Mouse (Mus musculus): ENCODE measurements around the gene Npm1. TPM values are rescaled to one million over a fixed set of nuclear protein-coding genes. Genes with fewer than 3 reads are reported as not detected.
A peak's percentile ranks its signal among the peaks of the same experiment; 100 is the strongest.

The Npm1 gene
- polyA plus RNA-seq, 1 experiment from 2014 or later: 428 TPM

DNA sequence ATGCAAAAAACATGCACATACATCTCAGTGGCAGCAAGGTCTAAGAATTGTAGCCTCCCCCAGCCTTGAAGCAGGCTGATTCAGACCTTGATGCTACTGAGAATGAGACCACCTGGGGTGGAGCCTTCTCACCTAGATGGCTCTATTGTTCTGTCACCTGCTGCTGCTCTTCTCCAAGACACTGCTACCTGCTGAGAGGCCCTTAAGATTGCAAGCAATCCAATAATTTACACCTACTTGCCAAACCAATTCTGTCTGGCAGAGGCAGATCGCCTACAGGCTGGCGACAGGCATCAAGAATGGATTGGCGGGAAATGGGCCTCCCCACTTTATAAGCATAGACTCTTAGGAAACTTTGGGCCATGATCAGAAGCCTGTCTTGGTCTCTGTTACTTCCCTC is 55.5 kb downstream of the Npm1 start:
- Histone ChIP-seq H3K36me3 (ENCODE audit: control insufficient read depth, insufficient read depth, low read length) (no peaks in the 10 kb centered on the region), H3K27ac (ENCODE audit: low read depth, low read length) (no peak overlapping the region), H3K4me2 (ENCODE audit: low read depth, low read length) (no peak overlapping the region), H3K4me3 (ENCODE audit: low read depth, low read length) (no peak overlapping the region), H3K4me1 (ENCODE audit: control insufficient read depth, insufficient read depth, low read length) (no peaks in the 10 kb centered on the region), H3K27me3 (ENCODE audit: control insufficient read depth, insufficient read depth, low read length) (no peaks in the 10 kb centered on the region), H3K9me3 (ENCODE audit: control insufficient read depth, low read length) (no peaks in the 10 kb centered on the region), H3K9ac (replicated peaks; ENCODE audit: low read depth, low read length) (no peak overlapping the region)
- 28% methylated on average over 3 of the region's 3 CpGs for WGBS
- no peak for ATAC-seq (ENCODE audit: low read depth)

DNA sequence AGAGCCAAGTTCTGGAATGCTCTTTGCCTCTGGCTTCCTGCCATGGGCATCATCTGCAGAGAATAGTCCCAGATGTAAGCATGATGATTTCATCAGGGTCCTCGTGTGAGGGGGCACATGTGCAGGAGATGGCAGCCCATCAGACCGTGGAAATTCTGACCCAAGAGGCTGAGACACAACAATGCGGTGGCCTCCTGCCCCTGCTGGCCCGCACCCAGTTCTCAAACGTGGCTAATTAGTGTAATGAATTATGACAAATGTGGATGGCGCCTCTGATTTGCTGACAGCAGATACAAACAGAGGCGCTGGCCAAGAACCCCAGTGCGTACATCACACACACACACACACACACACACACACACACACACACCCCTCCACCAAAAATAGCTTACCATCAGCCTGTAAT is 58.1 kb downstream of the Npm1 start:
- Histone ChIP-seq H3K4me2 (ENCODE audit: low read depth, low read length) (no peak overlapping the region), H3K27me3 (ENCODE audit: control insufficient read depth, insufficient read depth, low read length) (no peaks in the 10 kb centered on the region), H3K4me1 (ENCODE audit: control insufficient read depth, insufficient read depth, low read length) (no peaks in the 10 kb centered on the region), H3K9me3 (ENCODE audit: control insufficient read depth, low read length) (no peaks in the 10 kb centered on the region), H3K4me3 (ENCODE audit: low read depth, low read length) (no peak overlapping the region), H3K27ac (ENCODE audit: low read depth, low read length) (no peak overlapping the region), H3K9ac (replicated peaks; ENCODE audit: low read depth, low read length) (no peak overlapping the region), H3K36me3 (ENCODE audit: control insufficient read depth, insufficient read depth, low read length) (no peaks in the 10 kb centered on the region)
- ATAC-seq (ENCODE audit: low read depth): peak; percentile 80
- 42% methylated on average over 8 of the region's 8 CpGs for WGBS

DNA sequence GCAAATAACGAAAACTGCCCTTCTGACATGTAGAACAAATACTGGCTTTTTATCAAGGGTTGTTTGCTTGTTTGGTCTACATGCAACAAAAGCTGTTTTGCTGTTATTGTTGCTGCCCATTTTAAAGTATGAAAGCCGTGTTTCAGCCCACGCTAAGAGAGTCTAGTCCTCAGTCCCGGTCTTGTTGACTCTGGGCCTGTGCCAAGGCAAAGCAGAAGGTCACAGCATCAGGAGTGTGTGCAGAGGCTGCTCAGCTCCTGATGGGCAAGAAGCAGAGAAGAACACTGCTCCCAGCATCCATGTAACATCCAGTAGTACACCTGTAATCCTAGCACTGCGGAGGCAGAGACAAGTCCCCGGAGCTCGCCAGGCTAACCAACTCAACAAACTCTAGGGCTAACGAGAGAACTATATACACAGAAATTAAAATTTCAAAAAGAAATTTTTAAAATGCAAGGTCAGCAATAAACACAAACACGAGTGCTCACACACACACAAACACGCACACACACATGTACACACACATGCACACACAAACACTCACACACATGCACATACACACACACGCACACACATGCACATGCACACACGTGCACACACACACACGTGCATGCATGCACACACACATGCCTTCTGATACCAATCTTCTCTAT is 59.6 kb downstream of the Npm1 start:
- Histone ChIP-seq H3K9me3 (ENCODE audit: control insufficient read depth, low read length) (no peaks in the 10 kb centered on the region), H3K4me1 (ENCODE audit: control insufficient read depth, insufficient read depth, low read length) (no peaks in the 10 kb centered on the region), H3K9ac (replicated peaks; ENCODE audit: low read depth, low read length) (no peak overlapping the region), H3K27ac (ENCODE audit: low read depth, low read length) (no peak overlapping the region), H3K27me3 (ENCODE audit: control insufficient read depth, insufficient read depth, low read length) (no peaks in the 10 kb centered on the region), H3K36me3 (ENCODE audit: control insufficient read depth, insufficient read depth, low read length) (no peaks in the 10 kb centered on the region), H3K4me3 (ENCODE audit: low read depth, low read length) (no peak overlapping the region), H3K4me2 (ENCODE audit: low read depth, low read length) (no peak overlapping the region)
- 91% methylated on average over 13 of the region's 13 CpGs for WGBS
- ATAC-seq (ENCODE audit: low read depth): no peak

Other genes starting within 250 kb of the Npm1 start
- 11.0 and 11.4 TPM in 2 replicates for gene Fgf18, start 15.8 kb downstream of the Npm1 start, polyA plus RNA-seq (2014; fragmentation: Nextera tagmentation; extraction: Ambion mirVana)
- 32.9 and 41.0 TPM in 2 replicates for gene Tlx3, start 40.4 kb upstream of the Npm1 start, polyA plus RNA-seq (2014; fragmentation: Nextera tagmentation; extraction: Ambion mirVana)
- gene Gm12117, start 113.5 kb upstream of the Npm1 start, polyA plus RNA-seq (2014; fragmentation: Nextera tagmentation; extraction: Ambion mirVana): not detected in 2 replicates